Mouse (Mus musculus) heart, adult 11 months (tissue): ENCODE measurements around the gene Micu1.
A peak's percentile ranks its signal among the peaks of the same experiment; 100 is the strongest.

Experiments used
- DNase-seq: peaks from one replicate; pipeline ENCODE4 v3.0.0; 2022

The Micu1 gene

DNA sequence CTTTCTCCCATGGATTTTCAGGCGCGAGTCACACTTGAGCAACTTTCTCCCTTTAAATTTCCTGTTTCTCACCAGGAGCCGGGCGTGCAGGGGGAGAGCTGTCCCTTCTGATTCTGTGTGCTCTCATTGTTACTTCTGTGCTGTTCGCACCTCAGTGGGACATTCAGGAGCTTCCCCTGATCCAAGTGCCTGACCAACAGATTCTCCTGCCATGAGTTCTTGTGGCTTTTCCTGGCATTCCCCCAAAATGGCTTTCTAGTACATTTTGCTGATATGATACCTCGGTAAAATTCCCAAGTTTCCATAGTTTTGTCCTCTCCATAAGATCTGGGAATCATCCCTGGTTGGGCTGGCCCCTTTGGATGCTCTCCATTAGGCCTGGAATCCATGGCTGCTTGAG is 25.0 kb downstream of the Micu1 start:
- DNase-seq, result no peak

DNA sequence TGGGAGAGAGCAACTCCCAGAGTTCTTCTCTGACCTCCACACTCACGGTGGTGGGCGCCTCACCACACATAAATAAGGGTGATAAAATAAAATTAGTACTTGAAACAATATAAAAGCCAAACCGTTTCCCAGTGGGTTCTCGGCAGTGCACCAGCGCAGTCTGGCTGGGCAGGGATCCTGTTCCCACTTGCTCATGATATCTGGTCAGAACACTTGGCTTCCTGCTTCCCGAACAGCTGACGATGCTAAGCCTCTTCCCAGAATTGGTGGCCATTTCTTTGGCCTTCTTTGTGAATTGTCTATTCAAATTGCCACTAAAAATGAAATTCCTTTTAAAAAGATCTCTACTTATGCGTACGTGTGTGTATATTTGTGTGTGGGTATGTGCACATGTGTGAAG is 27.0 kb downstream of the Micu1 start:
- peak; percentile 93 for DNase-seq

DNA sequence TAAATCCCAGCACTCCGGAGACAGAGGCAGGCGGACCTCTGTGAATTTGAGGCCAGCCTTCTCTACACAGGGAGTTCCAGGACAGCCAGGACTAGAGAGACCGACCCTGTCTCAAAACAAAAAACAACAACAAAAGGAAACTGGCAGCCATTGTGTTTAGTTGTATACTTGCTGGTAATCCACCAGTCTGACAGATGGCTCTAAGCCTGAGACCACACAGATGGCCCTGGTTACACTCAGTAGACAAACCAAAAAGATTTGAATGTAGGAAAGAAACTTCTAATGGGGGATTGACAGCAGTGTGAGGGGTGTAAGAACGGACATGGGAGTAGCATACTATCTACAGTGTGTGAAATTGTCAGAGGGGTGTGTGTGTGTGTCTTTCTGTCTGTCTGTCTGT is 27.6 kb downstream of the Micu1 start:
- no peak for DNase-seq

DNA sequence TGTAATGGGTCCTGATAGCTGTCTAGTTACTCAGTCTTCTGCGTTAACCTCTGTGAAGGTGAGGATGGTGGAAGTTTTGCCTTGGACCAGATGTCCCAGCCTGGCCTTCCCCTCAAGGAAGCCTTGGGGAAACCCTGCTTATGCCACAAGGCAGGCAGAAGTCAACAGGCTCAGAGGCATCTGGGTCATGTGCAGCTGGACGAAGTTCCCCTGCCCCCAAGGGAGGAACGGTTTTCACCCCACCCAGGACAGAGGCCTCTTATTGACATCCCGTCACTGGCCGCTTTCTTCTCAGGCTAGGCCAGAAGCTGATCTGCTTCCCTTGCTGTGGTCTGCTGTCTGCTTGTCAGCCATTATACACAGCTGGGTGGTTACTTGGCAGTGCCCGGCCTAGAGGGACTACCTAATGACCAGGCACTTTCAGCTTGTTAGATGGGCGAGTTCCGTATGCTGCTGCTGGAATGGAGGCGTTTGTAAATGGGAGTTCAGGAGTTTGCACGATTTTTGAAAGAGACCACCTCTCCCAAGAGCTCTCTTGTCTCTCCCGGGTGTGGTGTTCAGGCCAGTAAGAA is 33.8 kb downstream of the Micu1 start:
- DNase-seq, result peak; percentile 97

DNA sequence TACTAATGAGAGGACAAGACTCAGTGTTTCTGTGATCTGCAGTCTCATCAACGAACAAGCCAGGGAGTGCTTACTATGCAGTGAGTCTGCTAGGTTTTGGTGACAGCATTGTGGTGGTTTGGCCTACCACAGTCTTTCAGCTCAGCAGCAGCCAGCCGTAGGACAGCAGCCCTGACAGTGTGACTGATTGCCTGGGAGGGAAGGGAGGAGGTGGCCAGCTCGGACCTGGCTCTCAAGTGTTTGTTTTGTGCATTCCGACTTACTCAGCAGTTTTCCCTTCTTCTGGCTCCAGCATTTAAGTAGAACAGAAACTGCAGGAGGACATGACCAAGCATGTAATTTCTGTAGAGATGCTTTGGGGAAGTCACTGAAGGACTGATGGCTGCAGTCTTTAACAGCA is 39.2 kb downstream of the Micu1 start:
- DNase-seq, result peak; percentile 91

DNA sequence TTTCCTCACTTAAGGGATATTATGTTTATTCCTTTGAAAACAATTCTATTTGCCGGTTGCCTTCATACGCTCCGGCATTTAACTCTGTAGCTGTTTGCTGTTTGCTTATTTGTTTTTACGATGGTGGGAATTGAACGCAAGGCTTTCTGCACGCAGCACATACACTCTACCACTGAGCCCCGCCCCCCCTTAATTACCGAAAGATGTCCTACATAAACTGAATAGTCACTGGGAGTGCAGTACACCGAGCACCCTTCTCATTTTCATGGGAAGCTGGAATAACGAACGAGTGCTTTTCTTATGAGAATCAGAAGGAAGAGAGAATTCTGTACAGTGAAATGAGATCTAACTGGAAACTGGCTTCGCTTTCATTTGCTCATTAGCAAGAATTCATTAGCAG is 41.1 kb downstream of the Micu1 start:
- DNase-seq, result no peak

DNA sequence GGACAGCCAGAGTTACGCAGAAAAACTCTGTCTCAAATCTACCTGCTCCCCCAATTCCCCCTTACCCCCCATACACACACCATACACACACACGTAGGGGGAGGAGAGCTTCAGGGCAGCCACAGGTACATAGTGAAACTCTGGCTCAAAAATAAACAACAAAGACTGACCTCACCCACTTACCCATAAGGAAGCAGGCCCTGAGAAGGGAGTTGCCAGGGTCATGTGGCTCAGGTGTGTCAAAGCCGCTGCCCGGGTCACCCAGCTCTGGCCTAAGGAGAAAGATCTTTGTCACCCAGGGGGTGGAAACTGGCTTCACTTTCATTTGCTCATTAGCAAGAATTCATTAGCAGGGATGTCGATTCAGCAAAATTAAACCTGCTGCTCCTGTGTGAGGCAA is 41.7 kb downstream of the Micu1 start:
- DNase-seq, result no peak

DNA sequence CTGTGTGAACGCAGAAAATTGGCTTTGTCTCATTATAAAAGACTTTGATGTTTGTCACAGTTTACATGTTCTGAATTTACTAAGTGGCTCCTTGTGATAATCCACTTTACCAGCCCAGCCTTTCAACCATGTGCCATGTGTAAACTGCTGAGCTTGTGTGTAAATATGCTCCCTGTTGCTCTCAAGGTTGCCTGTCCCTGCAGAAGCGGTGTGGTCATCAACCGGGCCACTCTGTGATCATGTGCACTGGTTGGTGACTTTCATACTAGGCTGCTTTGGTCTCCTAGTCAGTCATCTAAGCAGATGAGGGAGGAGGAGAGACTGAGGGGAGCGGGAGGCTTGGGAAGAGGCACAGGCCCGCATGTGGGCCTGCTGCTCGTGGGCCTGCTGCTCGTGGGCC is 45.1 kb downstream of the Micu1 start:
- DNase-seq, result no peak

DNA sequence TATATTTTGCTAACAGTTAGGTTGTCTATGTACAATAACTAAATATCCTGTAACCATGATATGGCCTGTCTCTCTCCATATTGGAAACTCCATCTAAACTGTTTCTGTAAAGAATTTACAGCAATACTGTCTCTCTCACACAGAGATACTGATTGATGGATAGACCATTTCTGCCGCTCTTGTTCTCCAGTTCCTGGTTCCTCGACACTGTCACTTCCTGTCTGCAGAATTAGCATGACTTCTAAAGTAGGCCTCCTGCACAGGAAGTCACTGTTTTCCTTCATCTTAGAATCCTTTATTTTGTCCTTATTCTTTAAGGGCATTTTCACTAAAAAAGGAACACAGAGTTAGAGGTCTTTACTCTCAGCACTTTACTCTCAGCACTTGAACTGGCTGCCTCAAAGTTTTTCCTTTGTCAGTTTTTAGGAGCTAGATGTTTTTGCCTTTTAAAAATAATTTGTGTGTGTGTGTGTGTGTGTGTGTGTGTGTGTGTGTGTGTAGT is 46.5 kb downstream of the Micu1 start:
- DNase-seq, result no peak

DNA sequence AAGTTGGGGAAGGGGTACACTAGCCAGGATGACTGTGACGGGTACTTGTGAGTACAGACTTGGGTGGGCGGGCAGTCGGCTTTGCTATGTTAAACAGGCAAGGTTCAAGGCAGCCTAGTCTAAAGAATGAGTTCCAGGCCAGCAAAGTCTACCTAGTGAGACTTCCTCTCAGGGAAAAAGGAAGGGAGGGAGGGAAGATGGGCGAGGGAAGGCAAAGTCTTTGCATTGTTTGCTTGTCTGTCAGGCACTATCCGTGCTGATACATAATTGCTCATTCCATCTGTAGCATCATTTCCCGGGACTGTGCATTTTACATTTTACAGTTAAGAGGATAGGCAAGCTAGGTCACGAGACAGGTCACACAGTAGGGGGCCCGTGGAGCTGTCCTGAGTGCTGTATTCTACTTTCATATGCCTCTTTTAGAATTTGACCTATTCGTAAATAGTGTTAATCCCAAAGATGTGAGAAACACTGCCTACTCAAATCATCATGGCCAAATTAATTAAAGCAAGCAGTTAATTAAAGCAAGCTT is 51.3 kb downstream of the Micu1 start:
- DNase-seq, result no peak

DNA sequence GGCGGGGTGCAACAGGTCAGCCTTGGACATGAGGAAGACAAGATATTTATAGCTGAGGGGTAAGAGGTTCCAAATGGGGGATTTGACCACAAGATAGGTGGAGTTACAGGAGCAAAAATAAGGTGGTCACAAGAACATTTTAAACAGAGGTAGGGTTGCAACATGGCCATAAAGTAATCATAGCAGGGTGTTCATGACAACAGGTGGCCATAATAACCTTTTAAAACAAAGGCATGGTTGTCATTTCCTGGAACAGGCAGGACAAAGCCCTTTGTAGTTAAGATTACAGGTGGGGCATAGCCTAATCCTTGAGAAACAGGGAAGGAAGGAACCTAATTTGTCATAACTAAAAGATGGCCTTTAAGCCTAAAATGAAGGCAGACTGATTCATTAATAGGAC is 51.8 kb downstream of the Micu1 start:
- DNase-seq, result no peak

DNA sequence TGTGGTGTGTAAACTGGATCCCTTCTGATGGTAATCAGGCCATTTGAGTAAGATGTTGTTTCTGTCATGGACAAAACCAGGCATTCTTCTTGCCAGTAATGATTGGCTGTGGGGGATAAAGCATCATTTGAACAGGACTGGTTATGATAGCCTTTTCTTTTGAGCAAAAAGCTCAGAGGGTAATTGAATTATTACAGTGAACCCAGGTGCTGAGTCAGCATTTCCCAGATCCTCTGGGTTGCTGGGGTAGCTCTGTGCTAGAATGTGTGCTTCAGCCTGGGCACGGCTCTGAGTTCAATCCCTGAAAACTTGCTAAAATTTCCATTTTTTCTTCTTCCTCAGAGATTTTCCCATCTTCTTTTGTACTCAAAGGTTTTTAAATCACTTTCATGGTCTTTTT is 52.6 kb downstream of the Micu1 start:
- no peak for DNase-seq

DNA sequence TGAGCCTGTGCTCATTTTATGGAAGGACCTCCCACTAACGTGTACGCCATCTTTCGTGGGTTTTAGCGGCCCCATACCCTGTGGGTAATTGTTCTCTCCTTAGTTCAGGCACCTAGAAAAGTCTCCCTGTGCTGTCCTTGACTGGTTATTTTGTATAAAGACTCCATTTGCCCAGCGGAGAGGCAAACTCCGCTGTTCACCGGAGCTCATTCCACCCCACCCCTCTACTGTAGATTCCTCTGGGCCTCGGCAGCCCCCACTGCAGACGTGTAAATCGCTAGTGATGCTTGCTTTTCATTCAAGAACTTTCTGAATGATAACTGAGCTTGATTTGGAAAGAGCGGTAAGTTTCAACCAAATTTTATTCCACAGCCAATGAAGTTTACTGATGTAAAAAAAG is 53.4 kb downstream of the Micu1 start:
- no peak for DNase-seq

DNA sequence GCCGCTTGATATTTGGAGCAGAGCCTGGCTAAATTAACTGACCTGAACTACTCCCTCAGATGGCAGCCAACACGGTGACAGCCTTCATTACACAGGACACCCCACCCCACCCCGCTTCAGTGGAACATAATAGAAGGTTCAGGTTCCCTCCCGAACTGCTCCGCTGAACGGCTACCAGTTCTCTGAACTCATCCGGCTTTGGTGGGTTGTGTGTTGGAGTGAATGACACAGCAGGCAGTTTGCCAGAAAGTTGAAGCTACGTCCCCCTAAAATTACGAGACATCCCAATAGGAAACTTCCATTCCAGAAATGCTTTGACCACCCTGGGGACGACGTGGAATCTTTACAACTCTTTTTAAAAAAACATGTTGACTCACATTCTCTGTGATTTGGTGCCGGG is 53.8 kb downstream of the Micu1 start:
- no peak for DNase-seq

DNA sequence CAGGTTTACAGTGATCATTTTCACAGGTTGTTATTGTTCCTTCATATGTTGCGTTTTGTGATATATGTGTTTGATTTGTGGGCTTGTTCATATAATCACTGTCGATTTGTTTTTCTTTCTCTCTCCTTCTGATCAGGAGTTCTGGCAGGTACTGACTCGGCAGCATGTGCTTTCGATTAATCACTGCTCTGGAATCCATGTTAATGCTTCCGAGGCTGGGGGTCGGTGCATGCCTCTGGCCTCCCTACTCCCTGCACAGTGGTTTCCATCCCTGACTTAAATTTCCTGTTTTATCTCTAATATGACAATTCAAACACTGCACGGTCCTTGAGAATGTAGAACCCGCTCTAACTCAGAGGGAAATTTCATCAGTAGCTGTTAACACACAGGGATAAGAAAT is 54.3 kb downstream of the Micu1 start:
- DNase-seq, result no peak

DNA sequence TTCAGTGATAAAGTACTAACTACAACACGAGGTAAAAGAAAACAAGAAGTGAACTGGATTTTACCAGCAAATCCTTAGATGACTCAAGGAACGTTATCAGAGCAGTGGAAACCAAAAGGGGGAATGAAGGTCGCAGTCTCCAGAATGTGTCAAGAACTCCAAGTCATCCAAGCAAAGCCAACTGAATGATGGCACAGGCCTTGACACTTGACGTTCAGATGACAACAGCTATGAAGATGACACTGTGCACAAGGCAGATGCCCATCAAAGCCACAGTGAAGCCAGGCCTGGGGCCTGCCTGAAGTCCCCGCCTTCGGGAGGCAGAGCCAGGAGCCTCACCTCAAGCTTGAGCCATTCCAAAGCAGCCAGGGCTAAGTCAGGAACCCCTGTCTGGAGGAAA is 62.5 kb downstream of the Micu1 start:
- no peak for DNase-seq

DNA sequence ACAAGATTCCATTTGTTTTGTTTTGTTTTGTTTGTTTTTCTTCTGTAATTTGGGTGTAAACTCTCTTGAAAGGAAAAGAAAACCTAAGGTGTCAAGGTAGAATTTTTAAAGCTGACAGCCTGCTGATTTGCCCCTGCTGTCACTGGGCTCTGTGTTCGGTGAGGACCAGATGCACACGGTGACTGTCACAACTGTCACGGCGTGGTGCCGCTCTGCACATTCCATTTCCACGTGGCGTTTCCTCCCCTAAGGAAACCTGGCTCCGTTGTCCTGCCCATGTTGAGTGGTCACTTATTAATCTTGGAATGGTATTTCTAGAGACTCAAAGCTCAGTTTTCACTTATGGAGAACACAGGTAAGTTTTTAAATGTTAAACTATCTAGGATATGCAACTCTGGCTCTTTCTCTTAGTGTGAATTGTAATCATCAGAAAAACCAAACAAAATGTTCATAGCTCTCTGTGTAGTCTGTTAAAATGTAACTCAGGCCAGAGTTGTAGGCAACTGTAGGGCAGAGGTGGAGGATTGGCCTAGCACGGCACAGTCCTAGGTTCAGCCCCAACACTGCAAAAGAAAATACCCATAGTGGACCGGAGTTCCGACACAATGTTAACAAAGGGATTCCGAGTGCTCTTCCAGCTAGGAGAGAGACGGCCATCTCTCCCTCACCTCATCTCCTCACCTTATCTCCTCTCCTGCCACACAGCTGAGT is 66.2 kb downstream of the Micu1 start:
- no peak for DNase-seq

DNA sequence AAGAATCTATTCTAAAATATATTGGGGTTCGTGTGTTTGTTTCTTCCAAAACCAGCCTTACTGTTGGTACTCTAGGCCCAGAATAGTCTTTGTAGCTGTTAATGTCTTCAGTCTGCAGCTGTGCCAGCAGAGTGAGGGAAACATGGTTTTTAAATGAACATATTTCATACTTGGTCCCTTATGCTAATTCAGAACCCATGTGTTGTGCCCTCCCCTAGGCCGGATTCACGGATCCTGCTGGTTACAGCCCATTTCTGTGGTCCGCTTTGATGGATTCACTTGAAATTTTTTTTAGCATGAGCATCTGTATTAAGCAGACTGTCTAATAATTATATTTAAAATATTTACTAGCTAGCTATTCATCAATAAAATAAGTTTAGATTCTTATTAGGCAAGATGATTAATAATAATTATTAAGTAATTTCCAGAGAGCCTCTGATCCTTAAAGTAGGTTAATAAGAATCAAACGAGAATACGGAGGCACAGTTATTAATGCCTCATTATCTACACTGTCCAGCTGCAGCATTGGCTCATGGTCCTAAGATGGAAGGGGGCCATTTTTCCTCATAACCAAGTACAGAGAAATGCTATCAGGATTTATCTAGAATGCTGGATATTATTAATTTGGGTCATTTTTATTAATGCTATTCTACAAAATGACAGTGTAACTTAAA is 69.2 kb downstream of the Micu1 start:
- DNase-seq, result peak; percentile 45

DNA sequence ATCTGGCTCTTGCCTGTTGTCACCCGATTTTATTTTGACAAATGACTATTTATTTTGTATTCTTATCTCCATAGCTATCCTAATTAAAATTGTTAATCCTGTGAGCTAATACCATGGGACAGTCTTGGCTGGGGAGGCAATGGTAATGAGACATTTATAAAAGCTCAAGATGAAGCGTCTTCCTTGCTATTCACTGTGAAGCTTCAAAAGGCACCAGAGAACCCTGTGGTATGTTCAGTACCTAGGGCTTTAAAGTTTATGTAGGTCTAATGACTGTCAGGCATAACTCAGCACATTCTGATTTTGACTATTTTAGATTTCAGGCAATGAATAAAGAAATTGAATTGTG is 69.7 kb downstream of the Micu1 start:
- DNase-seq, result peak; percentile 31

DNA sequence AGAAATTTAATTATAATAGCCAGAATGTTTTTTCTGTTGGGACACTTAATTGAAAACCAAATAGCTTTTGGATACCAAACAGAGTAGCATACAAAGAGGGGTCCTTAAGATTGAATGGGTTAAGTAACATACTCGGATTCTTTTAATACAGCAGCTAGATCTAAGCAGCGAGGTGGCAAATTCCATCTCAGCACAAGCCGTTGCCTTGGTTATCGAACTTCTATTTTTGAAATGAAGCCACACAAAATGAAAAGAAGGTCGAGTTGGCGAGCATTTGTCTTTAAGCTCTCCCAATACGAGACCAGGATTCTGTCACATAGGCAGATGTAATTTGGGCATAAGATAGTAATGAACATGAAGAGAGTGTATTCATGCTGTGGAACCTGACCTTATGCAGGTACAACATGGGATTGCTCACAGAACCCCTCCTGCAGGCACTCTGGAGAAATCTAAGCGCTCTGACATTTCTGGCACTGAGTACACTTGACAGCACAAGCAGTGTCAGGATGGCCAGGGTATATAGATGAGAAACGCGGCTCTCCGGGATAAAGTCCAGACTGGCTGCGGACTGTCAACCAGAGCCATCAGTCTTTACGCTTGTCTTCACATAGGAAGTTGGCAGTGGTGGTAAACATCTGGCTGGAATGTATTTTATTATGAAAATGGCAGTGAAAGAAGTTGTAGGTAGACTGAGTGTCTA is 71.3 kb downstream of the Micu1 start:
- DNase-seq, result peak; percentile 66

DNA sequence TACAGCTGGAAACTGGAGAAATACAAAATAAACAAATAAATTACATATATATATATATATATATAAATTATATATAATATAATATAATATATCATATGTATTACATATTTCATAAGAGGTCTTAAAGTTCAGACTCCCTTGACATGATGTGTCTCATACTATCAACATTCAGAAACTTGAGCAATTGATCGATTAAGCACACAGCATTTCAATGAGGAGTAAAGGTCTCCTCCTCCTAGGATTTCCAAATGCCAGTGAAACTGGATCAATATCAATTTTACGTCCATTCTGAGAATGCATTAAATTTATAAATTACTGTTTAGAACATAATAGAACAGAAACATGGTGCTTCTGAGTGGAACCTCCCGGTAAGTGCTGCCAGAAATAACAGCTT is 71.9 kb downstream of the Micu1 start:
- no peak for DNase-seq

DNA sequence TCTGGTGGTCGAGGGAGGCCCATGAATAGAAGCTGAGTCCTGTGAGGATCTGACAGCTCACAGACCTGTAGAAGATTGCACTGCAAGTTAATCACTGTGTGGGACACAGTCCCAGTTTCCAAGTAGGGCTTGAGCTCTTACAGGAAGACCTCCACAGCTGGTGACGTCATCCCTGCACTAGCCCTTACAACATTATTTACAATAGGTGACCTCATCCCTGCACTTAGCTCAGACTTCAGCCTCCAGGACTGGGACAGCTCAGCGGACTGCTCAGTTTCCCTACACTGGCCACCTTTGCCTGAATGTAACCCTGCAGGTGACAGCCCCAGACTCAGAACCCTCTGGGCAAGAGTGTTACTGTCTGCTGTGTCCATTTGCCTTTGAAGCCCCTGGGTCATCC is 75.0 kb downstream of the Micu1 start:
- DNase-seq, result no peak

DNA sequence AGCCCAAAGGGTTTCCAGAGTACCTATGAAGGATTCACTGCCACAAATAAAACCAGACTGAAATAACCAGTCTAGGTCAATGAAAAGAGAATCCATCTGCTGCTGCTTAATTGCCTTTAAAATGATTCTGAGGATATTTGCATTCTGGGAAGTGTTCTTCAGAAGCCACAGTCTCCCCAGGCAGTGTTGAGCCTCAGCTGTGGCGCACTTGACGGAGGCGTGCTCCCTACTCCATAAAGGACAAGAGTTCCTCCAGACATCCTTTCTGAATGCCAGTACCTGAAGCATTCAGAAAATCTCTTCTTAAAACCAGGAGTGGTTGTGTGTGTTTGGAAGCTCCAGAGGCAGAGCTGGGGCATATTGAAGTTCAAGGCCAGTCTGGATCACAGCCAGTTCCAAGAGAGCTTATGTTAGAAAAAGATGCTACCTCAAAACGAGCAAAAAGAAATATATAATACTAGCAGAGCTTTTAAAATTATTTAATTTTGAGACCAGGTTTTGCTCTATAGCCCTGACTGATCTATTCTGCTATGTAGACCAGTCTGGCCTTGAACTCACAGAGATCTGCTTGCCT is 75.9 kb downstream of the Micu1 start:
- DNase-seq, result no peak
